Mouse (Mus musculus) forebrain, embryonic 12.5 days (tissue): ENCODE measurements around the gene Bclaf1. TPM values are rescaled to one million over a fixed set of nuclear protein-coding genes. Genes with fewer than 3 reads are reported as not detected.

Source experiments
- ATAC-seq: fragments of 200-750 bp; cut with Nextera tagmentation; 2 replicates; pipeline ENCODE4 v1.8.0; 2017; ENCODE audit warnings: moderate TSS enrichment; ENCODE audit not compliant: low FRiP score
- H3K27ac ChIP-seq: fragments of 300-500 bp; sonication (generic); 2 replicates; pipeline ENCODE4 v1.5.1; 2016; ENCODE audit warnings: mild to moderate bottlenecking
- H3K27me3 ChIP-seq: fragments of 300-500 bp; sonication (generic); 2 replicates; pipeline ENCODE4 v1.6.1; 2016; ENCODE audit warnings: mild to moderate bottlenecking
- H3K36me3 ChIP-seq: fragments of 300-500 bp; sonication (generic); replicated peaks from 2 replicates; pipeline ENCODE4 v1.6.1; 2016; ENCODE audit warnings: mild to moderate bottlenecking
- H3K4me1 ChIP-seq: fragments of 300-500 bp; sonication (generic); 2 replicates; pipeline ENCODE4 v1.6.1; 2016
- H3K4me2 ChIP-seq: fragments of 300-500 bp; sonication (generic); 2 replicates; pipeline ENCODE4 v1.6.1; 2016; ENCODE audit warnings: mild to moderate bottlenecking, moderate library complexity
- H3K4me3 ChIP-seq: fragments of 300-500 bp; sonication (generic); replicated peaks from 2 replicates; pipeline ENCODE4 v1.5.1; 2016; ENCODE audit warnings: mild to moderate bottlenecking
- H3K9ac ChIP-seq: fragments of 300-500 bp; sonication (generic); 2 replicates; pipeline ENCODE4 v1.6.1; 2016; ENCODE audit warnings: mild to moderate bottlenecking
- H3K9me3 ChIP-seq: fragments of 300-500 bp; sonication (generic); 2 replicates; pipeline ENCODE4 v1.6.1; 2016
- WGBS: fragments of 180-500 bp; shearing (Covaris S2); methylation state at CpG from one replicate; pipeline ENCODE4 v1.1.7; 2016; 5-methylcytosine and 5-hydroxymethylcytosine counted together
- polyA plus RNA-seq: library from polyadenylated mRNA; unstranded; fragments of >200 nt; fragmentation: Nextera tagmentation; extraction: Ambion mirVana; gene quantifications from 2 replicates; pipeline ENCODE4 v1.2.1, GENCODE M21; 2016

Gene Bclaf1
- polyA plus RNA-seq, 1 experiment from 2014 or later = 178 TPM

GRCm38 (mm10) chr10:20290467-20290883 is 21.8 kb upstream of the Bclaf1 start:
- H3K4me1 ChIP-seq = peaks cover 17% of the 10 kb centered on the region
- peak; percentile 36 for ATAC-seq
- no peaks in the 10 kb centered on the region for H3K27me3 ChIP-seq
- H3K36me3 ChIP-seq = no peaks in the 10 kb centered on the region
- WGBS = 16% methylated on average over 11 of the region's 11 CpGs
- H3K27ac ChIP-seq = no peak overlapping the region
- H3K9me3 ChIP-seq = no peaks in the 10 kb centered on the region
- H3K9ac ChIP-seq = peak overlapping the region; percentile 38; the same call in 1 of the 2 replicates
- H3K4me2 ChIP-seq = peak overlapping the region; percentile 51
- H3K4me3 ChIP-seq = peak overlapping the region; percentile 31

GRCm38 (mm10) chr10:20295961-20296360 is 16.3 kb upstream of the Bclaf1 start:
- Histone ChIP-seq H3K9ac (no peak overlapping the region), H3K27me3 (no peaks in the 10 kb centered on the region), H3K4me1 (no peaks in the 10 kb centered on the region), H3K4me2 (no peak overlapping the region), H3K36me3 (no peaks in the 10 kb centered on the region), H3K4me3 (no peak overlapping the region), H3K9me3 (no peaks in the 10 kb centered on the region), H3K27ac (no peak overlapping the region)
- 66% methylated on average over 5 of the region's 5 CpGs for WGBS
- ATAC-seq = no peak

- Histone ChIP-seq H3K4me2 (no peak overlapping the region), H3K9me3 (no peaks in the 10 kb centered on the region), H3K27me3 (no peaks in the 10 kb centered on the region), H3K36me3 (no peaks in the 10 kb centered on the region), H3K9ac (no peak overlapping the region), H3K4me1 (no peaks in the 10 kb centered on the region), H3K27ac (no peak overlapping the region), H3K4me3 (no peak overlapping the region)
- 40% methylated on average over 3 of the region's 3 CpGs for WGBS
- ATAC-seq = no peak
These were observed 13.9 kb upstream of the Bclaf1 start for GRCm38 (mm10) chr10:20298152-20298920.

- H3K9ac ChIP-seq = no peak overlapping the region
- no peaks in the 10 kb centered on the region for H3K36me3 ChIP-seq
- ATAC-seq = no peak
- WGBS = 81% methylated on average over 5 of the region's 5 CpGs
- H3K4me1 ChIP-seq = no peaks in the 10 kb centered on the region
- H3K27me3 ChIP-seq = no peaks in the 10 kb centered on the region
- no peaks in the 10 kb centered on the region for H3K9me3 ChIP-seq
- H3K4me3 ChIP-seq = no peak overlapping the region
- no peak overlapping the region for H3K27ac ChIP-seq
- no peak overlapping the region for H3K4me2 ChIP-seq
These were observed 13.2 kb upstream of the Bclaf1 start for GRCm38 (mm10) chr10:20299114-20299513.

- no peaks in the 10 kb centered on the region for H3K9me3 ChIP-seq
- no peak for ATAC-seq
- H3K4me1 ChIP-seq = peaks cover 19% of the 10 kb centered on the region
- 52% methylated on average over 11 of the region's 11 CpGs for WGBS
- no peaks in the 10 kb centered on the region for H3K27me3 ChIP-seq
- peak overlapping the region; percentile 66 for H3K4me3 ChIP-seq
- H3K36me3 ChIP-seq = no peaks in the 10 kb centered on the region
- peak overlapping the region; percentile 90 for H3K9ac ChIP-seq
- peak overlapping the region; percentile 100 for H3K27ac ChIP-seq
- peak overlapping the region; percentile 71 for H3K4me2 ChIP-seq
These were observed 1.1 kb upstream of the Bclaf1 start for GRCm38 (mm10) chr10:20310969-20311769.

GRCm38 (mm10) chr10:20312736-20313301 is 550 bp downstream of the Bclaf1 start:
- Histone ChIP-seq H3K4me2 (peak overlapping the region; percentile 65), H3K9me3 (no peaks in the 10 kb centered on the region), H3K9ac (peak overlapping the region; percentile 90), H3K27ac (peak overlapping the region; percentile 100), H3K27me3 (no peaks in the 10 kb centered on the region), H3K36me3 (0 out of 2 replicates have a peak, but pooled peaks cover 4% of the 10 kb centered on the region), H3K4me3 (peak overlapping the region; percentile 66), H3K4me1 (peaks cover 19% of the 10 kb centered on the region)
- ATAC-seq = peak; percentile 80
- under 1% methylated on average over 51 of the region's 54 CpGs for WGBS

- WGBS = 60% methylated on average over 13 of the region's 13 CpGs
- peaks cover 19% of the 10 kb centered on the region for H3K4me1 ChIP-seq
- H3K9me3 ChIP-seq = no peaks in the 10 kb centered on the region
- H3K4me2 ChIP-seq = peak overlapping the region; percentile 65
- H3K27me3 ChIP-seq = no peaks in the 10 kb centered on the region
- no peak for ATAC-seq
- H3K27ac ChIP-seq = no peak overlapping the region
- peak overlapping the region; percentile 90 for H3K9ac ChIP-seq
- H3K4me3 ChIP-seq = peak overlapping the region; percentile 66
- peaks cover 10% of the 10 kb centered on the region; the same call in 1 of the 2 replicates for H3K36me3 ChIP-seq
These were observed 1.2 kb downstream of the Bclaf1 start for GRCm38 (mm10) chr10:20313447-20313846.

- Histone ChIP-seq H3K4me1 (peaks cover 19% of the 10 kb centered on the region), H3K4me3 (0 out of 2 replicates have a peak overlapping the region, but pooled peaks have one; percentile 6), H3K27ac (no peak overlapping the region), H3K9ac (no peak overlapping the region), H3K9me3 (no peaks in the 10 kb centered on the region), H3K27me3 (no peaks in the 10 kb centered on the region), H3K36me3 (peaks cover 13% of the 10 kb centered on the region), H3K4me2 (peak overlapping the region; percentile 65)
- ATAC-seq = no peak
- WGBS = 87% methylated on average over 4 of the region's 4 CpGs
These were observed 1.7 kb downstream of the Bclaf1 start for GRCm38 (mm10) chr10:20313941-20314340.

GRCm38 (mm10) chr10:20314797-20315196 is 2.5 kb downstream of the Bclaf1 start:
- Histone ChIP-seq H3K9ac (no peak overlapping the region), H3K4me1 (peaks cover 19% of the 10 kb centered on the region), H3K27me3 (no peaks in the 10 kb centered on the region), H3K4me3 (no peak overlapping the region), H3K27ac (no peak overlapping the region), H3K36me3 (peaks cover 20% of the 10 kb centered on the region), H3K9me3 (no peaks in the 10 kb centered on the region), H3K4me2 (no peak overlapping the region)
- no peak for ATAC-seq
- 65% methylated on average over 2 of the region's 2 CpGs for WGBS

GRCm38 (mm10) chr10:20317466-20317865 is 5.2 kb downstream of the Bclaf1 start:
- H3K9me3 ChIP-seq = no peaks in the 10 kb centered on the region
- H3K36me3 ChIP-seq = peaks cover 33% of the 10 kb centered on the region
- ATAC-seq = no peak
- H3K27me3 ChIP-seq = no peaks in the 10 kb centered on the region
- 92% methylated on average over 5 of the region's 5 CpGs for WGBS
- no peak overlapping the region for H3K4me2 ChIP-seq
- H3K4me3 ChIP-seq = no peak overlapping the region
- peaks cover 8% of the 10 kb centered on the region for H3K4me1 ChIP-seq
- no peak overlapping the region for H3K9ac ChIP-seq
- H3K27ac ChIP-seq = no peak overlapping the region

GRCm38 (mm10) chr10:20326226-20326625 is 14.0 kb downstream of the Bclaf1 start:
- Histone ChIP-seq H3K27ac (no peak overlapping the region), H3K9ac (no peak overlapping the region), H3K9me3 (no peaks in the 10 kb centered on the region), H3K27me3 (no peaks in the 10 kb centered on the region), H3K4me3 (no peak overlapping the region), H3K36me3 (peaks cover 71% of the 10 kb centered on the region), H3K4me2 (no peak overlapping the region), H3K4me1 (no peaks in the 10 kb centered on the region)
- no peak for ATAC-seq

GRCm38 (mm10) chr10:20331262-20331661 is 19.0 kb downstream of the Bclaf1 start:
- Histone ChIP-seq H3K4me2 (no peak overlapping the region), H3K4me1 (no peaks in the 10 kb centered on the region), H3K9me3 (no peaks in the 10 kb centered on the region), H3K9ac (no peak overlapping the region), H3K36me3 (peaks cover 70% of the 10 kb centered on the region), H3K27me3 (no peaks in the 10 kb centered on the region), H3K4me3 (no peak overlapping the region), H3K27ac (no peak overlapping the region)
- no peak for ATAC-seq
- 94% methylated on average over 2 of the region's 2 CpGs for WGBS
